Mouse (Mus musculus): ENCODE data around the gene Trpv2.

Trpv2 gene

GRCm38 (mm10) chr11:62573959-62574702, at the start of gene Trpv2:
Gene Trpv2 (plus strand): TSS chr11:62574486.
- DNase-seq = peak; percentile 11

GRCm38 (mm10) chr11:62537089-62537488, 37.2 kb upstream of the Trpv2 start:
- no peak for DNase-seq

GRCm38 (mm10) chr11:62537590-62537989, 36.7 kb upstream of the Trpv2 start:
- no peak for DNase-seq

GRCm38 (mm10) chr11:62538321-62539088, 35.8 kb upstream of the Trpv2 start:
- DNase-seq = peak; percentile 56

- peak; percentile 75 for DNase-seq
Measured at GRCm38 (mm10) chr11:62539089-62539890, 35.0 kb upstream of the Trpv2 start, which contains the start of gene Cenpv. Gene Cenpv (minus strand): TSS chr11:62539261.

GRCm38 (mm10) chr11:62540167-62540566, 34.1 kb upstream of the Trpv2 start:
- DNase-seq = no peak

- DNase-seq = no peak
Measured at GRCm38 (mm10) chr11:62540969-62541368, 33.3 kb upstream of the Trpv2 start.

- DNase-seq = no peak
Measured at GRCm38 (mm10) chr11:62541581-62541980, 32.7 kb upstream of the Trpv2 start.

GRCm38 (mm10) chr11:62543991-62544390, 30.3 kb upstream of the Trpv2 start:
- no peak for DNase-seq

- peak; percentile 92 for DNase-seq
Measured at GRCm38 (mm10) chr11:62549782-62550181, 24.5 kb upstream of the Trpv2 start.

GRCm38 (mm10) chr11:62550227-62550685, 24.0 kb upstream of the Trpv2 start:
- peak; percentile 85 for DNase-seq

- DNase-seq = peak; percentile 100
Measured at GRCm38 (mm10) chr11:62550727-62551225, 23.5 kb upstream of the Trpv2 start, which contains the start of gene Ubb. Gene Ubb (plus strand): TSS chr11:62551171.

- peak; percentile 93 for DNase-seq
Measured at GRCm38 (mm10) chr11:62551226-62552119, 22.8 kb upstream of the Trpv2 start.

GRCm38 (mm10) chr11:62553186-62553585, 21.1 kb upstream of the Trpv2 start:
- no peak for DNase-seq

- no peak for DNase-seq
Measured at GRCm38 (mm10) chr11:62553633-62554032, 20.7 kb upstream of the Trpv2 start.

- DNase-seq = no peak
Measured at GRCm38 (mm10) chr11:62554163-62554855, 20.0 kb upstream of the Trpv2 start.

- no peak for DNase-seq
Measured at GRCm38 (mm10) chr11:62554934-62555517, 19.3 kb upstream of the Trpv2 start.

GRCm38 (mm10) chr11:62555896-62556412, 18.3 kb upstream of the Trpv2 start:
- DNase-seq = no peak

- DNase-seq = no peak
Measured at GRCm38 (mm10) chr11:62557205-62557604, 17.1 kb upstream of the Trpv2 start.

- DNase-seq = no peak
Measured at GRCm38 (mm10) chr11:62558152-62558551, 16.1 kb upstream of the Trpv2 start.
